19 mouse cellular contexts compared by ENCODE assay signal in genomic region chr5:103954638-103955037, GRCm38 (mm10). TPM values are rescaled to one million over a fixed set of nuclear protein-coding genes. Genes with fewer than 3 reads are reported as not detected.
A peak's percentile ranks its signal among the peaks of the same experiment; 100 is the strongest.
DNase-seq lines count a peak whose midpoint lies in the region; ATAC-seq and TF ChIP-seq lines count a peak whose summit lies in the region.
"Had no signal": no experiment of that assay in that cellular context is flagged by ENCODE, and none has a peak within 500 bp of the region (broad histone marks: within the 10 kb centered on the region; RNA-seq: fewer than 3 reads in every experiment).

No protein-coding gene starts in this region.

- TF ChIP-seq CTCF in gastrocnemius, adult 2 months (IDR thresholded peaks at IDR 0.05): no peak
- no peak for TF ChIP-seq CTCF in midbrain, postnatal 0 days (IDR thresholded peaks at IDR 0.05)

- intact Hi-C loops in gastrocnemius, adult 2 months (cut with DNase I): no loop called here

- H3K4me1 ChIP-seq in midbrain, postnatal 0 days (ENCODE audit: insufficient read depth, low read length): no peaks in the 10 kb centered on the region
- no peaks in the 10 kb centered on the region for H3K4me1 ChIP-seq in midbrain, embryonic 16.5 days (ENCODE audit: control insufficient read depth, insufficient read depth, low read length)
- no peaks in the 10 kb centered on the region for H3K4me1 ChIP-seq in forebrain, embryonic 16.5 days (replicated peaks; ENCODE audit: control insufficient read depth, insufficient read depth, low read length)
- H3K4me1 ChIP-seq: heart, embryonic 12.5 days; kidney, embryonic 15.5 days had no signal

- WGBS in midbrain, postnatal 0 days: 82% methylated on average over 5 of the region's 5 CpGs
- 80% methylated on average over 5 of the region's 5 CpGs for WGBS in midbrain, embryonic 16.5 days
- 69% methylated on average over 5 of the region's 5 CpGs for WGBS in forebrain, embryonic 16.5 days

- no peaks in the 10 kb centered on the region for H3K27me3 ChIP-seq in midbrain, postnatal 0 days (ENCODE audit: insufficient read depth, low read length)
- H3K27me3 ChIP-seq in midbrain, embryonic 16.5 days (ENCODE audit: control insufficient read depth, insufficient read depth, low read depth, low read length): no peaks in the 10 kb centered on the region
- H3K27me3 ChIP-seq in forebrain, embryonic 16.5 days (replicated peaks; ENCODE audit: control insufficient read depth, insufficient read depth, low read length): no peaks in the 10 kb centered on the region
- H3K27me3 ChIP-seq: forebrain, embryonic 15.5 days; heart, embryonic 12.5 days; kidney, embryonic 15.5 days; limb, embryonic 15.5 days had no signal

- no peak overlapping the region for H3K4me3 ChIP-seq in gastrocnemius, adult 2 months
- H3K4me3 ChIP-seq in midbrain, postnatal 0 days (ENCODE audit: low read depth, low read length): no peak overlapping the region
- H3K4me3 ChIP-seq in midbrain, embryonic 16.5 days (ENCODE audit: low read depth, low read length): no peak overlapping the region
- H3K4me3 ChIP-seq in forebrain, embryonic 16.5 days (replicated peaks; ENCODE audit: low read length): no peak overlapping the region
- H3K4me3 ChIP-seq: forebrain, embryonic 15.5 days; heart, embryonic 12.5 days; kidney, embryonic 15.5 days; limb, embryonic 15.5 days had no signal

- DNase-seq in gastrocnemius, adult 2 months: peak; percentile 34
- no peak for DNase-seq in gastrocnemius, postnatal 4 days (ENCODE audit: low spot score in 2 of 2)
- peak; percentile 35 for DNase-seq in midbrain, postnatal 0 days (ENCODE audit: low spot score)
- DNase-seq in cerebellum, adult 9-10 months: peak; percentile 55
- peak; percentile 15 for DNase-seq in right cerebral cortex, postnatal 25 days
- DNase-seq: adrenal gland, postnatal 25 days; gastrocnemius, postnatal 25 days; heart, postnatal 36 days; lung, adult 18-20 months; lung, postnatal 4 days; thymus, adult 2 months had no signal

- H3K27ac ChIP-seq in gastrocnemius, adult 2 months: peak overlapping the region; percentile 75
- H3K27ac ChIP-seq in midbrain, postnatal 0 days (ENCODE audit: low read depth, low read length): no peak overlapping the region
- no peak overlapping the region for H3K27ac ChIP-seq in midbrain, embryonic 16.5 days (ENCODE audit: low read length)
- no peak overlapping the region for H3K27ac ChIP-seq in forebrain, embryonic 16.5 days (ENCODE audit: low read length)
- H3K27ac ChIP-seq: forebrain, embryonic 15.5 days; kidney, embryonic 15.5 days; limb, embryonic 15.5 days had no signal

- no peaks in the 10 kb centered on the region for H3K36me3 ChIP-seq in midbrain, postnatal 0 days (ENCODE audit: insufficient read depth, low read length)
- H3K36me3 ChIP-seq in midbrain, embryonic 16.5 days (ENCODE audit: control insufficient read depth, insufficient read depth, low read length): no peaks in the 10 kb centered on the region
- H3K36me3 ChIP-seq in forebrain, embryonic 16.5 days (ENCODE audit: control insufficient read depth, insufficient read depth): no peaks in the 10 kb centered on the region
- H3K36me3 ChIP-seq: forebrain, embryonic 15.5 days; heart, embryonic 12.5 days; kidney, embryonic 15.5 days; limb, embryonic 15.5 days had no signal

- ATAC-seq in midbrain, postnatal 0 days (ENCODE audit: low FRiP score): no peak
- ATAC-seq in midbrain, embryonic 16.5 days: no peak
- no peak for ATAC-seq in forebrain, embryonic 16.5 days
- ATAC-seq: forebrain, embryonic 15.5 days had no signal

- no peak overlapping the region for H3K9ac ChIP-seq in midbrain, postnatal 0 days (replicated peaks; ENCODE audit: low read length, poor library complexity, severe bottlenecking)
- H3K9ac ChIP-seq in midbrain, embryonic 16.5 days (ENCODE audit: low read depth, low read length): no peak overlapping the region
- no peak overlapping the region for H3K9ac ChIP-seq in forebrain, embryonic 16.5 days (replicated peaks; ENCODE audit: low read depth, low read length)
- H3K9ac ChIP-seq: forebrain, embryonic 15.5 days; heart, embryonic 12.5 days; kidney, embryonic 15.5 days; limb, embryonic 15.5 days had no signal

- H3K9me3 ChIP-seq in midbrain, postnatal 0 days (ENCODE audit: low read length): no peaks in the 10 kb centered on the region
- no peaks in the 10 kb centered on the region for H3K9me3 ChIP-seq in midbrain, embryonic 16.5 days (replicated peaks; ENCODE audit: control insufficient read depth, low read length, poor library complexity, severe bottlenecking)
- no peaks in the 10 kb centered on the region for H3K9me3 ChIP-seq in forebrain, embryonic 16.5 days (ENCODE audit: control insufficient read depth, low read length)
- H3K9me3 ChIP-seq: forebrain, embryonic 15.5 days; heart, embryonic 12.5 days; kidney, embryonic 15.5 days; limb, embryonic 15.5 days had no signal

- no peak overlapping the region for H3K4me2 ChIP-seq in midbrain, postnatal 0 days (ENCODE audit: low read depth, low read length, poor library complexity, severe bottlenecking)
- no peak overlapping the region for H3K4me2 ChIP-seq in midbrain, embryonic 16.5 days (ENCODE audit: low read length)
- no peak overlapping the region for H3K4me2 ChIP-seq in forebrain, embryonic 16.5 days (ENCODE audit: low read length)
- H3K4me2 ChIP-seq: forebrain, embryonic 15.5 days; heart, embryonic 12.5 days; kidney, embryonic 15.5 days; limb, embryonic 15.5 days; midbrain, embryonic 11.5 days had no signal

RNA-seq across cellular contexts. Expression of gene Hsd17b13, which starts 22.6 kb away (rescaled TPM):
- total RNA-seq in gastrocnemius, adult 2 months (2021): not detected
- total RNA-seq in gastrocnemius, postnatal 4 days (2021): under 1 TPM in 1 of 2 experiments, not detected in 1; 0.88 TPM
- not detected in 2 replicates for total RNA-seq in midbrain, postnatal 0 days (2014; rRNA removed)
- 0.15 and 0.27 TPM in 2 replicates for polyA plus RNA-seq in midbrain, postnatal 0 days (2015; fragmentation: Nextera tagmentation; extraction: Ambion mirVana)
- polyA plus RNA-seq in midbrain, embryonic 16.5 days (2015; fragmentation: Nextera tagmentation; extraction: Ambion mirVana): not detected in 2 replicates
- not detected in 2 replicates for polyA plus RNA-seq in forebrain, embryonic 16.5 days (2015; fragmentation: Nextera tagmentation; extraction: Ambion mirVana)
- total RNA-seq: adrenal gland, postnatal 25 days; gastrocnemius, postnatal 25 days; heart, postnatal 36 days; layer of hippocampus, postnatal 36 days had no signal
- polyA plus RNA-seq: forebrain, embryonic 15.5 days; heart, embryonic 12.5 days; midbrain, embryonic 11.5 days; thymus, adult 2 months had no signal

RNA-seq across cellular contexts. Expression of gene Klhl8, which starts 43.6 kb away (rescaled TPM):
- total RNA-seq in gastrocnemius, adult 2 months (2021): 10 to 100 TPM; 26.1 to 28.6 TPM
- 10 to 100 TPM; 19.6 to 19.9 TPM for total RNA-seq in gastrocnemius, postnatal 4 days (2021)
- total RNA-seq in midbrain, postnatal 0 days (2014; rRNA removed): 44.6 and 46.7 TPM in 2 replicates
- polyA plus RNA-seq in midbrain, postnatal 0 days (2015; fragmentation: Nextera tagmentation; extraction: Ambion mirVana): 39.5 and 41.5 TPM in 2 replicates
- 49.6 and 49.7 TPM in 2 replicates for polyA plus RNA-seq in midbrain, embryonic 16.5 days (2015; fragmentation: Nextera tagmentation; extraction: Ambion mirVana)
- 48.8 and 53.4 TPM in 2 replicates for polyA plus RNA-seq in forebrain, embryonic 16.5 days (2015; fragmentation: Nextera tagmentation; extraction: Ambion mirVana)

Comparison
In these comparisons a context has a peak if more than half of its experiments do, and no peak if none do; other contexts are left out.
1. DNase-seq: peak in gastrocnemius, adult 2 months (single experiment), midbrain, postnatal 0 days (single experiment), cerebellum, adult 9-10 months (single experiment) and right cerebral cortex, postnatal 25 days (single experiment); none in gastrocnemius, postnatal 4 days (0 of 2).